Mouse (Mus musculus): ENCODE data around the gene Clcn1.

GRCm38 (mm10) chr6:42339981-42340380 is 53.5 kb downstream of the Clcn1 start:
- TF ChIP-seq CTCF (conservative IDR thresholded peaks at IDR 0.05; ENCODE audit: low read length) = no peak
- TF ChIP-seq POU5F1 (IDR thresholded peaks at IDR 0.05; ENCODE audit: borderline replicate concordance, low read length) = no peak

Data from E14TG2a.4 (cell line).